Mouse (Mus musculus): Measurements from ENCODE around the gene Zswim3. TPM values are rescaled to one million over a fixed set of nuclear protein-coding genes. Genes with fewer than 3 reads are reported as not detected.
"Not testable (repeated sequence)": the region's sequence is repeated elsewhere in the genome, so short reads cannot be mapped to it uniquely, and the experiment has no call there.

Gene Zswim3
- polyA plus RNA-seq, 1 experiment from 2014 or later = 13.0 TPM

- H3K27ac ChIP-seq (ENCODE audit: low read depth, low read length) = no peak overlapping the region
- 0 out of 2 replicates have a peak, but pooled peaks cover 2% of the 10 kb centered on the region for H3K9me3 ChIP-seq (replicated peaks; ENCODE audit: control insufficient read depth, low read length)
- H3K4me1 ChIP-seq (ENCODE audit: control insufficient read depth, insufficient read depth, low read length) = peaks cover 8% of the 10 kb centered on the region
- H3K9ac ChIP-seq (ENCODE audit: low read length) = no peak overlapping the region
- no peak overlapping the region for H3K4me3 ChIP-seq (ENCODE audit: low read depth, low read length)
- no peak for ATAC-seq
- WGBS = 51% methylated on average over 2 of the region's 2 CpGs
- H3K27me3 ChIP-seq (replicated peaks; ENCODE audit: control insufficient read depth, insufficient read depth, low read length) = peaks cover 31% of the 10 kb centered on the region
- H3K36me3 ChIP-seq (ENCODE audit: control insufficient read depth, insufficient read depth, low read length) = no peaks in the 10 kb centered on the region
- H3K4me2 ChIP-seq (ENCODE audit: low read length) = no peak overlapping the region
- DNase-seq (ENCODE audit: low spot score) = no peak
Measured at GRCm38 (mm10) chr2:164859155-164859554, 54.3 kb downstream of the Zswim3 start.

- no peak overlapping the region for H3K9ac ChIP-seq (ENCODE audit: low read length)
- DNase-seq (ENCODE audit: low spot score) (no peak), ATAC-seq (no peak)
- H3K4me2 ChIP-seq (ENCODE audit: low read length) = no peak overlapping the region
- 46% methylated on average over 9 of the region's 9 CpGs for WGBS
- no peak overlapping the region for H3K27ac ChIP-seq (ENCODE audit: low read depth, low read length)
- H3K36me3 ChIP-seq (ENCODE audit: control insufficient read depth, insufficient read depth, low read length) = no peaks in the 10 kb centered on the region
- peaks cover 29% of the 10 kb centered on the region for H3K27me3 ChIP-seq (replicated peaks; ENCODE audit: control insufficient read depth, insufficient read depth, low read length)
- peaks cover 8% of the 10 kb centered on the region for H3K4me1 ChIP-seq (ENCODE audit: control insufficient read depth, insufficient read depth, low read length)
- H3K9me3 ChIP-seq (replicated peaks; ENCODE audit: control insufficient read depth, low read length) = 0 out of 2 replicates have a peak, but pooled peaks cover 2% of the 10 kb centered on the region
- H3K4me3 ChIP-seq (ENCODE audit: low read depth, low read length) = no peak overlapping the region
Measured at GRCm38 (mm10) chr2:164859640-164860432, 54.9 kb downstream of the Zswim3 start.

GRCm38 (mm10) chr2:164861094-164861493 lies 56.2 kb downstream of the Zswim3 start:
- Histone ChIP-seq H3K27me3 (replicated peaks; ENCODE audit: control insufficient read depth, insufficient read depth, low read length) (peaks cover 26% of the 10 kb centered on the region), H3K4me2 (ENCODE audit: low read length) (no peak overlapping the region), H3K9ac (ENCODE audit: low read length) (no peak overlapping the region), H3K27ac (ENCODE audit: low read depth, low read length) (no peak overlapping the region), H3K4me3 (ENCODE audit: low read depth, low read length) (no peak overlapping the region), H3K9me3 (replicated peaks; ENCODE audit: control insufficient read depth, low read length) (0 out of 2 replicates have a peak, but pooled peaks cover 2% of the 10 kb centered on the region), H3K4me1 (ENCODE audit: control insufficient read depth, insufficient read depth, low read length) (peaks cover 8% of the 10 kb centered on the region), H3K36me3 (ENCODE audit: control insufficient read depth, insufficient read depth, low read length) (no peaks in the 10 kb centered on the region)
- 74% methylated on average over 4 of the region's 4 CpGs for WGBS
- DNase-seq (ENCODE audit: low spot score) (no peak), ATAC-seq (no peak)

- H3K27me3 ChIP-seq (replicated peaks; ENCODE audit: control insufficient read depth, insufficient read depth, low read length) = peaks cover 16% of the 10 kb centered on the region; the same call in 1 of the 2 replicates
- H3K9ac ChIP-seq (ENCODE audit: low read length) = no peak overlapping the region
- no peaks in the 10 kb centered on the region for H3K36me3 ChIP-seq (ENCODE audit: control insufficient read depth, insufficient read depth, low read length)
- no peak overlapping the region for H3K4me2 ChIP-seq (ENCODE audit: low read length)
- ATAC-seq (peak; percentile 33; the same call in 1 of the 2 replicates), DNase-seq (ENCODE audit: low spot score) (peak; percentile 76)
- no peak overlapping the region for H3K4me3 ChIP-seq (ENCODE audit: low read depth, low read length)
- 39% methylated on average over 8 of the region's 9 CpGs for WGBS
- 0 out of 2 replicates have a peak, but pooled peaks cover 2% of the 10 kb centered on the region for H3K9me3 ChIP-seq (replicated peaks; ENCODE audit: control insufficient read depth, low read length)
- H3K4me1 ChIP-seq (ENCODE audit: control insufficient read depth, insufficient read depth, low read length) = no peaks in the 10 kb centered on the region
- H3K27ac ChIP-seq (ENCODE audit: low read depth, low read length) = no peak overlapping the region
Measured at GRCm38 (mm10) chr2:164862179-164862861, 57.4 kb downstream of the Zswim3 start.

- not testable (repeated sequence) for ATAC-seq; H3K4me3 ChIP-seq (ENCODE audit: low read depth, low read length); H3K9me3 ChIP-seq (replicated peaks; ENCODE audit: control insufficient read depth, low read length)
Measured at GRCm38 (mm10) chr2:164863411-164863810, 58.5 kb downstream of the Zswim3 start.

GRCm38 (mm10) chr2:164864593-164864992 lies 59.7 kb downstream of the Zswim3 start:
- Histone ChIP-seq H3K36me3 (ENCODE audit: control insufficient read depth, insufficient read depth, low read length) (no peaks in the 10 kb centered on the region), H3K4me1 (ENCODE audit: control insufficient read depth, insufficient read depth, low read length) (no peaks in the 10 kb centered on the region), H3K4me3 (ENCODE audit: low read depth, low read length) (no peak overlapping the region), H3K27ac (ENCODE audit: low read depth, low read length) (no peak overlapping the region), H3K9me3 (replicated peaks; ENCODE audit: control insufficient read depth, low read length) (0 out of 2 replicates have a peak, but pooled peaks cover 2% of the 10 kb centered on the region), H3K27me3 (replicated peaks; ENCODE audit: control insufficient read depth, insufficient read depth, low read length) (no peaks in the 10 kb centered on the region), H3K9ac (ENCODE audit: low read length) (no peak overlapping the region), H3K4me2 (ENCODE audit: low read length) (no peak overlapping the region)
- DNase-seq (ENCODE audit: low spot score) (no peak), ATAC-seq (no peak)
- WGBS = 96% methylated on average over 4 of the region's 4 CpGs

More at GRCm38 (mm10) chr2:164863411-164863810, 58.5 kb downstream of the Zswim3 start:
- WGBS = 91% methylated on average over 7 of the region's 9 CpGs
- not testable (repeated sequence) for H3K9ac ChIP-seq (ENCODE audit: low read length); DNase-seq (ENCODE audit: low spot score); H3K27ac ChIP-seq (ENCODE audit: low read depth, low read length); H3K36me3 ChIP-seq (ENCODE audit: control insufficient read depth, insufficient read depth, low read length); H3K4me1 ChIP-seq (ENCODE audit: control insufficient read depth, insufficient read depth, low read length); H3K4me2 ChIP-seq (ENCODE audit: low read length); H3K27me3 ChIP-seq (replicated peaks; ENCODE audit: control insufficient read depth, insufficient read depth, low read length)

- no peak overlapping the region for H3K4me3 ChIP-seq (ENCODE audit: low read depth, low read length)
- no peak overlapping the region for H3K4me2 ChIP-seq (ENCODE audit: low read length)
- H3K9me3 ChIP-seq (replicated peaks; ENCODE audit: control insufficient read depth, low read length) = 0 out of 2 replicates have a peak, but pooled peaks cover 2% of the 10 kb centered on the region
- no peak for DNase-seq (ENCODE audit: low spot score)
- WGBS = 72% methylated on average over 16 of the region's 16 CpGs
- no peak overlapping the region for H3K9ac ChIP-seq (ENCODE audit: low read length)
- H3K27me3 ChIP-seq (replicated peaks; ENCODE audit: control insufficient read depth, insufficient read depth, low read length) = no peaks in the 10 kb centered on the region
- H3K36me3 ChIP-seq (ENCODE audit: control insufficient read depth, insufficient read depth, low read length) = no peaks in the 10 kb centered on the region
- no peak for ATAC-seq
- H3K4me1 ChIP-seq (ENCODE audit: control insufficient read depth, insufficient read depth, low read length) = no peaks in the 10 kb centered on the region
- no peak overlapping the region for H3K27ac ChIP-seq (ENCODE audit: low read depth, low read length)
Measured at GRCm38 (mm10) chr2:164866741-164867551, 62.0 kb downstream of the Zswim3 start.

GRCm38 (mm10) chr2:164867566-164867965 lies 62.7 kb downstream of the Zswim3 start:
- Histone ChIP-seq H3K27ac (ENCODE audit: low read depth, low read length) (no peak overlapping the region), H3K9ac (ENCODE audit: low read length) (no peak overlapping the region), H3K36me3 (ENCODE audit: control insufficient read depth, insufficient read depth, low read length) (no peaks in the 10 kb centered on the region), H3K4me1 (ENCODE audit: control insufficient read depth, insufficient read depth, low read length) (no peaks in the 10 kb centered on the region), H3K4me3 (ENCODE audit: low read depth, low read length) (no peak overlapping the region), H3K4me2 (ENCODE audit: low read length) (no peak overlapping the region), H3K9me3 (replicated peaks; ENCODE audit: control insufficient read depth, low read length) (0 out of 2 replicates have a peak, but pooled peaks cover 2% of the 10 kb centered on the region), H3K27me3 (replicated peaks; ENCODE audit: control insufficient read depth, insufficient read depth, low read length) (no peaks in the 10 kb centered on the region)
- no peak for ATAC-seq
- WGBS = 93% methylated on average over 7 of the region's 7 CpGs
- no peak for DNase-seq (ENCODE audit: low spot score)

Data from forebrain, embryonic 14.5 days (tissue).